Mouse (Mus musculus) heart, postnatal 0 days (tissue): Measurements from ENCODE around the gene Hdac8. TPM values are rescaled to one million over a fixed set of nuclear protein-coding genes. Genes with fewer than 3 reads are reported as not detected.

ENCODE experiments used
- ATAC-seq: fragments of 200-750 bp; cut with Nextera tagmentation; 2 replicates; pipeline ENCODE4 v1.8.0; 2017; ENCODE audit warnings: low read depth, moderate number of reproducible peaks, moderate library complexity; ENCODE audit not compliant: insufficient read depth
- DNase-seq: peaks from one replicate; pipeline ENCODE4 v3.0.0-alpha.2; 2016; ENCODE audit warnings: low spot score
- H3K27ac ChIP-seq: fragments of 300-500 bp; sonication (generic); 2 replicates; pipeline ENCODE4 v1.5.1; 2014; ENCODE audit warnings: low read depth, mild to moderate bottlenecking
- H3K27me3 ChIP-seq: fragments of 300-500 bp; sonication (generic); 2 replicates; pipeline ENCODE4 v1.6.1; 2014; ENCODE audit warnings: low read length, mixed read lengths; ENCODE audit not compliant: control insufficient read depth, insufficient read depth
- H3K36me3 ChIP-seq: fragments of 300-500 bp; sonication (generic); replicated peaks from 2 replicates; pipeline ENCODE4 v1.6.1; 2014; ENCODE audit warnings: low read length, mixed read lengths; ENCODE audit not compliant: control insufficient read depth, insufficient read depth
- H3K4me1 ChIP-seq: fragments of 300-500 bp; sonication (generic); 2 replicates; pipeline ENCODE4 v1.6.1; 2014; ENCODE audit warnings: antibody characterized with exemption; ENCODE audit not compliant: control insufficient read depth, insufficient read depth
- H3K4me2 ChIP-seq: fragments of 300-500 bp; sonication (generic); 2 replicates; pipeline ENCODE4 v1.6.1; 2014; ENCODE audit warnings: low read depth, mild to moderate bottlenecking, low read length, moderate library complexity
- H3K4me3 ChIP-seq: fragments of 300-500 bp; sonication (generic); 2 replicates; pipeline ENCODE4 v1.5.1; 2014; ENCODE audit warnings: low read depth, low read length
- H3K9ac ChIP-seq: fragments of 300-500 bp; sonication (generic); replicated peaks from 2 replicates; pipeline ENCODE4 v1.6.1; 2014; ENCODE audit warnings: low read depth, low read length, mixed read lengths
- H3K9me3 ChIP-seq: fragments of 300-500 bp; sonication (generic); replicated peaks from 2 replicates; pipeline ENCODE4 v1.6.1; 2016; ENCODE audit warnings: low read length; ENCODE audit not compliant: control insufficient read depth
- CTCF ChIP-seq: IDR thresholded peaks from 2 replicates; pipeline ENCODE4 v1.5.1; 2016; ENCODE audit warnings: antibody characterized with exemption, control low read depth, low read depth
- EP300 ChIP-seq: IDR thresholded peaks from 2 replicates; pipeline ENCODE4 v1.6.1; 2016; ENCODE audit warnings: antibody characterized with exemption, low read depth
- WGBS: fragments of 180-500 bp; shearing (Covaris S2); extraction: QIAGEN DNeasy Blood & Tissue Kit; methylation state at CpG from one replicate; pipeline ENCODE4 v1.1.7; 2014; 5-methylcytosine and 5-hydroxymethylcytosine counted together
- polyA plus RNA-seq: library from polyadenylated mRNA; unstranded; fragments of >200 nt; fragmentation: Nextera tagmentation; extraction: Ambion mirVana; gene quantifications from 2 replicates; pipeline ENCODE4 v1.2.1, GENCODE M21; 2015
- total RNA-seq: library from RNA; depleted of rRNA; stranded (reverse); fragments of >200 nt; gene quantifications from 2 replicates; pipeline ENCODE4 v1.2.3, GENCODE M21; 2014; ENCODE audit warnings: low replicate concordance

Gene Hdac8
- total and polyA plus RNA-seq, 2 experiments from 2014 or later = 0.38 to 4.0 TPM

- Histone ChIP-seq H3K4me2 (no peak overlapping the region), H3K27ac (no peak overlapping the region), H3K27me3 (no peaks in the 10 kb centered on the region), H3K9me3 (no peaks in the 10 kb centered on the region), H3K4me3 (no peak overlapping the region), H3K36me3 (no peaks in the 10 kb centered on the region), H3K9ac (no peak overlapping the region), H3K4me1 (no peaks in the 10 kb centered on the region)
- TF ChIP-seq EP300 (no peak), CTCF (no peak)
- 39% methylated on average over 4 of the region's 4 CpGs for WGBS
- DNase-seq = no peak
- ATAC-seq = no peak
These were observed 88.2 kb downstream of the Hdac8 start for GRCm38 (mm10) chrX:102416972-102417371.

DNA sequence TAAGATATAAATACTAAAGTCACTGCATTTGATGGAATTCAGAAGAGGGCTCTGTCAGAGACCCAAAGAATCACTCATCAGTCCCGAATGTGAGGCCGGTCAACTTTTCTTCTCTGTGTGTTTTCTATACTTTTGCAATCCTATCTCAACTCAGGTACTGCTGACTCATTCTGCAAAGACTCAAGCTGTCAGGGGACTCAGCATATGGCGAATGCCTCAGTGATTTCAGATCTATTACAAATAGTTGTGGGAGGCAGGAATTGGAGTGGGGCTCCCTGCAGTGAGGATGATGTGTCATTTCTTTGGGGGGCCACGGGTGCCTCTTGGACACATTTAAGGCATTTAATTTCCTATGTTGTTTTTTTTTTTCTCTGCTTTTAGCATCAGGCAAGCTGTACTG, 88.8 kb downstream of the Hdac8 start:
- no peak for ATAC-seq
- H3K9ac ChIP-seq = no peak overlapping the region
- WGBS = 43% methylated on average over 4 of the region's 4 CpGs

GRCm38 (mm10) chrX:102384765-102385164, 120.4 kb downstream of the Hdac8 start:
- Histone ChIP-seq H3K4me3 (no peak overlapping the region), H3K9ac (no peak overlapping the region), H3K27me3 (no peaks in the 10 kb centered on the region), H3K9me3 (no peaks in the 10 kb centered on the region), H3K4me1 (no peaks in the 10 kb centered on the region), H3K27ac (0 out of 2 replicates have a peak overlapping the region, but pooled peaks have one; percentile 11), H3K36me3 (no peaks in the 10 kb centered on the region), H3K4me2 (no peak overlapping the region)
- TF ChIP-seq CTCF (no peak), EP300 (no peak)
- no peak for ATAC-seq
- 39% methylated on average over 3 of the region's 3 CpGs for WGBS
- no peak for DNase-seq

More for the DNA sequence above, 88.8 kb downstream of the Hdac8 start:
- TF ChIP-seq EP300 (no peak), CTCF (no peak)
- DNase-seq = no peak
- Histone ChIP-seq H3K4me2 (no peak overlapping the region), H3K27me3 (no peaks in the 10 kb centered on the region), H3K27ac (no peak overlapping the region), H3K36me3 (no peaks in the 10 kb centered on the region), H3K4me3 (no peak overlapping the region), H3K9me3 (no peaks in the 10 kb centered on the region), H3K4me1 (no peaks in the 10 kb centered on the region)

- Histone ChIP-seq H3K9me3 (no peaks in the 10 kb centered on the region), H3K27ac (no peak overlapping the region), H3K9ac (no peak overlapping the region), H3K36me3 (no peaks in the 10 kb centered on the region), H3K4me2 (no peak overlapping the region), H3K4me1 (no peaks in the 10 kb centered on the region), H3K27me3 (no peaks in the 10 kb centered on the region), H3K4me3 (no peak overlapping the region)
- 67% methylated on average over 7 of the region's 7 CpGs for WGBS
- no peak for DNase-seq
- ATAC-seq = no peak
- TF ChIP-seq EP300 (no peak), CTCF (no peak)
These were observed 122.0 kb downstream of the Hdac8 start for GRCm38 (mm10) chrX:102383151-102383550.

DNA sequence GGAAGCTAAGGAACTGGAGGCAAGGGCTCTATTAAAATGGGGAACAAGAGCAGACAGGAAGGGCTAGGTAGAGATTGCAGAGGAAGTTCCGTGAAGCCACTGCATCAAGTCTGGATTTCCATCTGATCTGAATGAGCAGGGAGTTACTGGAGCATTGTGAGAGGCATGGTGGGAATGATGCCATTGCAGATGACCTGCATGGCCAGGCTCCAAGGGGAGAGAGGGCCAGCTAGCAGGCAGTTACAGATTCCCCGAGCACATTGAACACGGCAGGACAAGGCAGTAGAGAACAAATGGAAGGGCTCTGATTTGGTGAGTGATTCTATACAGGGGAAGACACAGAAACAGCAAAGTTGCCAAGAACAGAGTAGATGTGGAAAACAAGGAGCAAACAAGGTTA, 138.6 kb downstream of the Hdac8 start:
- Histone ChIP-seq H3K9me3 (no peaks in the 10 kb centered on the region), H3K27me3 (peaks cover 5% of the 10 kb centered on the region; the same call in 1 of the 2 replicates), H3K4me3 (no peak overlapping the region), H3K36me3 (no peaks in the 10 kb centered on the region), H3K4me1 (no peaks in the 10 kb centered on the region), H3K27ac (no peak overlapping the region), H3K9ac (no peak overlapping the region), H3K4me2 (no peak overlapping the region)
- 56% methylated on average over 3 of the region's 3 CpGs for WGBS
- no peak for ATAC-seq
- no peak for DNase-seq
- TF ChIP-seq EP300 (no peak), CTCF (no peak)

- Histone ChIP-seq H3K27me3 (no peaks in the 10 kb centered on the region), H3K27ac (no peak overlapping the region), H3K4me2 (no peak overlapping the region), H3K9ac (no peak overlapping the region), H3K9me3 (no peaks in the 10 kb centered on the region), H3K4me1 (no peaks in the 10 kb centered on the region), H3K4me3 (no peak overlapping the region), H3K36me3 (no peaks in the 10 kb centered on the region)
- no peak for ATAC-seq
- DNase-seq = no peak
- TF ChIP-seq EP300 = no peak
- TF ChIP-seq CTCF = no peak
- WGBS = 90% methylated on average over 2 of the region's 2 CpGs
These were observed 142.9 kb downstream of the Hdac8 start for GRCm38 (mm10) chrX:102362244-102362643.
